Mouse (Mus musculus) limb, embryonic 11.5 days (tissue): ENCODE results near the gene Fcrl6. TPM values are rescaled to one million over a fixed set of nuclear protein-coding genes. Genes with fewer than 3 reads are reported as not detected.

ENCODE experiments used
- ATAC-seq: fragments of 200-750 bp; cut with Nextera tagmentation; 2 replicates; pipeline ENCODE4 v1.8.0; 2017; ENCODE audit warnings: low read depth; ENCODE audit not compliant: insufficient number of reproducible peaks, low FRiP score, low TSS enrichment
- DNase-seq: peaks from one replicate; pipeline ENCODE4 v3.0.0-alpha.2; 2015; ENCODE audit warnings: low spot score
- H3K27ac ChIP-seq: fragments of 300-500 bp; sonication (generic); replicated peaks from 2 replicates; pipeline ENCODE4 v1.5.1; 2014; ENCODE audit warnings: low read depth, mild to moderate bottlenecking, low read length
- H3K27me3 ChIP-seq: fragments of 300-500 bp; sonication (generic); 2 replicates; pipeline ENCODE4 v1.6.1; 2014; ENCODE audit warnings: mild to moderate bottlenecking, low read length, mixed read lengths; ENCODE audit not compliant: control insufficient read depth, insufficient read depth
- H3K36me3 ChIP-seq: fragments of 300-500 bp; sonication (generic); 2 replicates; pipeline ENCODE4 v1.6.1; 2014; ENCODE audit warnings: mild to moderate bottlenecking, low read length, moderate library complexity, mixed read lengths; ENCODE audit not compliant: control insufficient read depth, insufficient read depth
- H3K4me1 ChIP-seq: fragments of 300-500 bp; sonication (generic); 2 replicates; pipeline ENCODE4 v1.6.1; 2014; ENCODE audit warnings: low read length, mixed read lengths; ENCODE audit not compliant: control insufficient read depth, insufficient read depth
- H3K4me2 ChIP-seq: fragments of 300-500 bp; sonication (generic); 2 replicates; pipeline ENCODE4 v1.6.1; 2014; ENCODE audit warnings: low read depth, mild to moderate bottlenecking, moderate library complexity; ENCODE audit not compliant: severe bottlenecking
- H3K4me3 ChIP-seq: fragments of 300-500 bp; sonication (generic); 2 replicates; pipeline ENCODE4 v1.5.1; 2014; ENCODE audit warnings: low read depth, low read length
- H3K9ac ChIP-seq: fragments of 300-500 bp; sonication (generic); 2 replicates; pipeline ENCODE4 v1.6.1; 2014; ENCODE audit warnings: mild to moderate bottlenecking, low read length
- H3K9me3 ChIP-seq: fragments of 300-500 bp; sonication (generic); 2 replicates; pipeline ENCODE4 v1.6.1; 2016; ENCODE audit warnings: low read length; ENCODE audit not compliant: control insufficient read depth
- WGBS: fragments of 180-500 bp; shearing (Covaris S2); extraction: QIAGEN DNeasy Blood & Tissue Kit; methylation state at CpG from one replicate; pipeline ENCODE4 v1.1.7; 2014; 5-methylcytosine and 5-hydroxymethylcytosine counted together
- polyA plus RNA-seq: library from polyadenylated mRNA; unstranded; fragments of >200 nt; fragmentation: Nextera tagmentation; extraction: Ambion mirVana; gene quantifications from 2 replicates; pipeline ENCODE4 v1.2.1, GENCODE M21; 2014

Gene Fcrl6
- polyA plus RNA-seq, 1 experiment from 2014 or later, result 1.1 TPM

GRCm38 (mm10) chr1:172594495-172594894 is 7.9 kb downstream of the Fcrl6 start:
- Histone ChIP-seq H3K4me3 (no peak overlapping the region), H3K36me3 (no peaks in the 10 kb centered on the region), H3K4me2 (no peak overlapping the region), H3K27ac (no peak overlapping the region), H3K27me3 (no peaks in the 10 kb centered on the region), H3K9me3 (no peaks in the 10 kb centered on the region), H3K9ac (no peak overlapping the region), H3K4me1 (no peaks in the 10 kb centered on the region)
- DNase-seq (peak; percentile 80), ATAC-seq (no peak)

DNA sequence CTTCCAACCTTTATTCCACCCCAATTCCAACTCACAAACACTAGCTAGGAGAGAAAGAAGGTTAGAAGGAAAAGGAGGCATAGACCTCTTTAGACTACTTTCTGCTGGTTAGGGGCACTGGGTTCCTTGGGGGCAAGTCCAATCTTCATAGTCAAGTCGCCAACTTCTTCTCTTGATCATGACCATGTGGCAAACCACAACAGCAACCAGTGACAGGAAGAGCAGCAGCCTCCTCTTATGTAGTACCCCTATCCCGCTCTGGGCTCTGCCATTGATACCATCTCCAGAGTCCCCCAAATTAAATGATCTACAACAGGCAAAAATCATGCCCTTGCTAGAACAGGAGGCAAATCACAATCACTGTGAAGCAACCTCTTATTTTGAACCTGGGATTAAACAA is 8.4 kb downstream of the Fcrl6 start:
- Histone ChIP-seq H3K27ac (no peak overlapping the region), H3K4me3 (no peak overlapping the region), H3K36me3 (no peaks in the 10 kb centered on the region), H3K9ac (no peak overlapping the region), H3K4me1 (no peaks in the 10 kb centered on the region), H3K27me3 (no peaks in the 10 kb centered on the region), H3K9me3 (no peaks in the 10 kb centered on the region), H3K4me2 (no peak overlapping the region)
- ATAC-seq (no peak), DNase-seq (no peak)
- 89% methylated on average over 2 of the region's 2 CpGs for WGBS

- H3K36me3 ChIP-seq, result no peaks in the 10 kb centered on the region
- no peak for DNase-seq
- H3K9me3 ChIP-seq, result no peaks in the 10 kb centered on the region
- H3K4me3 ChIP-seq, result no peak overlapping the region
- H3K27ac ChIP-seq, result no peak overlapping the region
- no peak overlapping the region for H3K4me2 ChIP-seq
- no peak overlapping the region for H3K9ac ChIP-seq
- no peaks in the 10 kb centered on the region for H3K4me1 ChIP-seq
- 77% methylated on average over 3 of the region's 3 CpGs for WGBS
- no peaks in the 10 kb centered on the region for H3K27me3 ChIP-seq
- no peak for ATAC-seq
Measured at GRCm38 (mm10) chr1:172593321-172593720, 9.0 kb downstream of the Fcrl6 start.

GRCm38 (mm10) chr1:172590385-172590784 is 12.0 kb downstream of the Fcrl6 start, which contains the start of gene Slamf8:
Gene Slamf8 (minus strand): TSS chr1:172590568.
- Histone ChIP-seq H3K4me1 (no peaks in the 10 kb centered on the region), H3K9ac (no peak within 1 kb of the TSS), H3K4me2 (no peak within 1 kb of the TSS), H3K27ac (no peak within 1 kb of the TSS), H3K27me3 (no peaks in the 10 kb centered on the region), H3K9me3 (no peaks in the 10 kb centered on the region), H3K4me3 (no peak within 1 kb of the TSS), H3K36me3 (no peaks in the 10 kb centered on the region)
- no peak for ATAC-seq
- 80% methylated on average over 7 of the region's 7 CpGs for WGBS
- DNase-seq, result no peak

DNA sequence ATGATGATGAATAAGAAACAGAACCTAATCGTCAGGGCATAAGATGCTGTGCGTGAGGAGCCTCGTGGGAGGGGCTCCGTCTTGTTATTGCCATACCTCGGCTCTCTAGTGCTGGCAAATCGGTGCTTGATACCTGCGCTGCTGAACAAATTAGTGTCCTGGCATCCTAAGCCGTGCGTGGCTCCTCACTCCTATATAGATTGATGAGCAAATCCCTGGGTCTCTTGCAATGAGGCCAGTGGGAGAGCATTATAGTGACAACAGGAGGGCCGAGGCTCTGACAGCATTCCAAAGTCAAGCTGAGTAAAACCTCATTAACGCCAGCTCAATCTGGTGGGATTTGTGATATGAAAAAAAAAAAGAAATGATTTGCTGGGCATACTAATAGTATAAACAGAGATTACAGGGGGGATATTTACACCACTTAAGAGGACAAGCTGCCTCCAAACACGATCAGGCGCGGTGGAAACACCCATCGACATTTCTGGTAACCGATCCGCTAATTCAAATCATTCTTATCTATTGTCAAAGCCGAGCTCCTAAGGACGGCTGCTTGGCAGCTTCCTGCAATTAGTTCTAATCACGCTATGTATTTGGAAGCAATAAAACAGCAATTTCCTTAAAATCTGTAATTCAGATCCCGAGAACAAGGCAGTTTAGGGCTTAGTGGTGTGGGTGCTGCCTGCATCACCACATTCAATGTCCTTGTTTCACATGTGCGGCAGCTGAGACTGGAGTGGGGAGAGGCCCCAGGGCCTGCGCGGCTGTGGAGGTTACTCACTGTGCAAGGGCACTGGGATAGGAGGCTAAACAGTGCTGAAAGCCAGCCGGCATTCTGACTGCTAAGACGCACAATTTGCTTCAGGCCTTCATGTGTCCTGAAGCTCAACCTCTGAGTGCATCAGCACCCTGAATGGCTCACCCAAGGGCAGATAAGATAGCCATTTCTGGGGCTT is 16.5 kb downstream of the Fcrl6 start:
- Histone ChIP-seq H3K9me3 (no peaks in the 10 kb centered on the region), H3K27me3 (0 out of 2 replicates have a peak, but pooled peaks cover 3% of the 10 kb centered on the region), H3K36me3 (no peaks in the 10 kb centered on the region), H3K27ac (no peak overlapping the region), H3K4me2 (no peak overlapping the region), H3K4me1 (no peaks in the 10 kb centered on the region), H3K9ac (no peak overlapping the region), H3K4me3 (no peak overlapping the region)
- DNase-seq (peak; percentile 40), ATAC-seq (no peak)
- 36% methylated on average over 26 of the region's 26 CpGs for WGBS

GRCm38 (mm10) chr1:172585026-172585425 is 17.3 kb downstream of the Fcrl6 start:
- Histone ChIP-seq H3K4me3 (no peak overlapping the region), H3K27ac (no peak overlapping the region), H3K9ac (no peak overlapping the region), H3K4me1 (no peaks in the 10 kb centered on the region), H3K4me2 (no peak overlapping the region), H3K9me3 (no peaks in the 10 kb centered on the region), H3K27me3 (0 out of 2 replicates have a peak, but pooled peaks cover 3% of the 10 kb centered on the region), H3K36me3 (no peaks in the 10 kb centered on the region)
- ATAC-seq (no peak), DNase-seq (no peak)
- 60% methylated on average over 4 of the region's 4 CpGs for WGBS

DNA sequence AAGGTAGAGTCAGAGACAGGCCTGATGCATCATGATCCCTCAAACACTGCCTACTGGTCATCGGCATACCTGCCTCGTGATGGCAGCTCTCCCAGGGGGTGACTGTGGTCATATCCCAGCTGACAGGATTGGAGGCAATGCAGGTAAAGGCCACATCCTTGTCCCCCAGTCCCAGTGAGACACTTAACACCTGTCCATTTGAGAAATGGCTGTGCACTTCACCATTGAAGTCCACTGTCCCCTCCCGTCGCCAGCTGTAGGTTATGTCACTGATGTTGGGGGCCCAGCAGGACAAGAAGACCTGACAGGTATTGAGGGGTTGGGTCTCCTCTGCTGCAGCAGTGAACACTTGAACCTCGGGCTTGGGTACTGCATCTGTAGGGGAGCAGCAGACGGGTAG is 18.1 kb downstream of the Fcrl6 start:
- Histone ChIP-seq H3K27ac (no peak overlapping the region), H3K9me3 (no peaks in the 10 kb centered on the region), H3K9ac (no peak overlapping the region), H3K4me1 (no peaks in the 10 kb centered on the region), H3K36me3 (no peaks in the 10 kb centered on the region), H3K4me3 (no peak overlapping the region), H3K27me3 (0 out of 2 replicates have a peak, but pooled peaks cover 3% of the 10 kb centered on the region), H3K4me2 (no peak overlapping the region)
- DNase-seq (no peak), ATAC-seq (no peak)
- 87% methylated on average over 6 of the region's 6 CpGs for WGBS

- no peak overlapping the region for H3K9ac ChIP-seq
- no peaks in the 10 kb centered on the region for H3K4me1 ChIP-seq
- 0 out of 2 replicates have a peak, but pooled peaks cover 3% of the 10 kb centered on the region for H3K27me3 ChIP-seq
- H3K4me3 ChIP-seq, result no peak overlapping the region
- ATAC-seq, result no peak
- H3K9me3 ChIP-seq, result no peaks in the 10 kb centered on the region
- no peak overlapping the region for H3K4me2 ChIP-seq
- no peak for DNase-seq
- H3K27ac ChIP-seq, result no peak overlapping the region
- H3K36me3 ChIP-seq, result no peaks in the 10 kb centered on the region
- 71% methylated on average over 8 of the region's 8 CpGs for WGBS
Measured at GRCm38 (mm10) chr1:172582436-172582835, 19.9 kb downstream of the Fcrl6 start.
